Mouse (Mus musculus) midbrain, postnatal 0 days (tissue): ENCODE data around the gene Arhgef3. TPM values are rescaled to one million over a fixed set of nuclear protein-coding genes. Genes with fewer than 3 reads are reported as not detected.

Experiments used
- ATAC-seq: fragments of 200-750 bp; cut with Nextera tagmentation; 2 replicates; pipeline ENCODE4 v1.8.0; 2017; ENCODE audit warnings: moderate number of reproducible peaks, mild to moderate bottlenecking, moderate TSS enrichment, moderate library complexity; ENCODE audit not compliant: low FRiP score
- DNase-seq: peaks from one replicate; pipeline ENCODE4 v3.0.0-alpha.2; 2015; ENCODE audit warnings: low spot score
- H3K27ac ChIP-seq: fragments of 300-500 bp; sonication (generic); 2 replicates; pipeline ENCODE4 v1.5.1; 2014; ENCODE audit warnings: low read depth, mild to moderate bottlenecking, low read length, mixed read lengths
- H3K27me3 ChIP-seq: fragments of 300-500 bp; sonication (generic); 2 replicates; pipeline ENCODE4 v1.6.1; 2014; ENCODE audit warnings: low read length, control low read depth, mixed read lengths; ENCODE audit not compliant: insufficient read depth
- H3K36me3 ChIP-seq: fragments of 300-500 bp; sonication (generic); 2 replicates; pipeline ENCODE4 v1.6.1; 2014; ENCODE audit warnings: low read length, control low read depth, mixed read lengths; ENCODE audit not compliant: insufficient read depth
- H3K4me1 ChIP-seq: fragments of 300-500 bp; sonication (generic); 2 replicates; pipeline ENCODE4 v1.6.1; 2014; ENCODE audit warnings: mild to moderate bottlenecking, control low read depth, antibody characterized with exemption, low read length, mixed read lengths; ENCODE audit not compliant: insufficient read depth
- H3K4me2 ChIP-seq: fragments of 300-500 bp; sonication (generic); 2 replicates; pipeline ENCODE4 v1.6.1; 2014; ENCODE audit warnings: low read depth, mild to moderate bottlenecking, low read length, mixed read lengths; ENCODE audit not compliant: poor library complexity, severe bottlenecking
- H3K4me3 ChIP-seq: fragments of 300-500 bp; sonication (generic); 2 replicates; pipeline ENCODE4 v1.5.1; 2014; ENCODE audit warnings: low read depth, mild to moderate bottlenecking, low read length, moderate library complexity
- H3K9ac ChIP-seq: fragments of 300-500 bp; sonication (generic); replicated peaks from 2 replicates; pipeline ENCODE4 v1.6.1; 2014; ENCODE audit warnings: mild to moderate bottlenecking, low read length, moderate library complexity, mixed read lengths; ENCODE audit not compliant: poor library complexity, severe bottlenecking
- H3K9me3 ChIP-seq: fragments of 300-500 bp; sonication (generic); 2 replicates; pipeline ENCODE4 v1.6.1; 2016; ENCODE audit warnings: low read length, control low read depth
- CTCF ChIP-seq: IDR thresholded peaks from 2 replicates; pipeline ENCODE4 v1.5.1; 2016; ENCODE audit warnings: antibody characterized with exemption, mild to moderate bottlenecking
- WGBS: fragments of 180-500 bp; shearing (Covaris S2); extraction: QIAGEN DNeasy Blood & Tissue Kit; methylation state at CpG from one replicate; pipeline ENCODE4 v1.1.7; 2014; 5-methylcytosine and 5-hydroxymethylcytosine counted together
- polyA plus RNA-seq: library from polyadenylated mRNA; unstranded; fragments of >200 nt; fragmentation: Nextera tagmentation; extraction: Ambion mirVana; gene quantifications from 2 replicates; pipeline ENCODE4 v1.2.1, GENCODE M21; 2015
- total RNA-seq: library from RNA; depleted of rRNA; stranded (reverse); fragments of >200 nt; gene quantifications from 2 replicates; pipeline ENCODE4 v1.2.3, GENCODE M21; 2014

The Arhgef3 gene
- total and polyA plus RNA-seq, 2 experiments from 2014 or later: 13.3 to 17.0 TPM

GRCm38 (mm10) chr14:27174831-27175301, 60.2 kb downstream of the Arhgef3 start:
- ATAC-seq: no peak
- Histone ChIP-seq H3K4me1 (no peaks in the 10 kb centered on the region), H3K27ac (no peak overlapping the region), H3K36me3 (no peaks in the 10 kb centered on the region), H3K27me3 (no peaks in the 10 kb centered on the region), H3K4me2 (no peak overlapping the region), H3K9me3 (no peaks in the 10 kb centered on the region), H3K4me3 (no peak overlapping the region), H3K9ac (no peak overlapping the region)
- 44% methylated on average over 12 of the region's 12 CpGs for WGBS
- DNase-seq: no peak
- TF ChIP-seq CTCF: no peak

GRCm38 (mm10) chr14:27175343-27175742, 60.6 kb downstream of the Arhgef3 start:
- Histone ChIP-seq H3K27me3 (no peaks in the 10 kb centered on the region), H3K27ac (no peak overlapping the region), H3K9me3 (no peaks in the 10 kb centered on the region), H3K36me3 (no peaks in the 10 kb centered on the region), H3K9ac (no peak overlapping the region), H3K4me3 (no peak overlapping the region), H3K4me2 (no peak overlapping the region), H3K4me1 (no peaks in the 10 kb centered on the region)
- DNase-seq (no peak), ATAC-seq (no peak)
- no peak for TF ChIP-seq CTCF
- 70% methylated on average over 11 of the region's 11 CpGs for WGBS

- Histone ChIP-seq H3K27ac (no peak overlapping the region), H3K9ac (no peak overlapping the region), H3K36me3 (no peaks in the 10 kb centered on the region), H3K9me3 (no peaks in the 10 kb centered on the region), H3K27me3 (no peaks in the 10 kb centered on the region), H3K4me2 (no peak overlapping the region), H3K4me3 (no peak overlapping the region), H3K4me1 (no peaks in the 10 kb centered on the region)
- DNase-seq (no peak), ATAC-seq (no peak)
- WGBS: 83% methylated on average over 8 of the region's 8 CpGs
- TF ChIP-seq CTCF: no peak
These were observed 63.3 kb downstream of the Arhgef3 start for GRCm38 (mm10) chr14:27177800-27178559.

- ATAC-seq: 0 out of 2 replicates have a peak, but pooled peaks have one; percentile 31
These were observed 63.8 kb downstream of the Arhgef3 start for GRCm38 (mm10) chr14:27178560-27178920.

GRCm38 (mm10) chr14:27179771-27180170, 65.1 kb downstream of the Arhgef3 start:
- DNase-seq (no peak), ATAC-seq (no peak)
- Histone ChIP-seq H3K4me1 (no peaks in the 10 kb centered on the region), H3K36me3 (no peaks in the 10 kb centered on the region), H3K27ac (no peak overlapping the region), H3K9me3 (no peaks in the 10 kb centered on the region), H3K9ac (no peak overlapping the region), H3K4me3 (no peak overlapping the region), H3K4me2 (no peak overlapping the region), H3K27me3 (no peaks in the 10 kb centered on the region)
- 91% methylated on average over 7 of the region's 7 CpGs for WGBS
- no peak for TF ChIP-seq CTCF

More at GRCm38 (mm10) chr14:27178560-27178920, 63.8 kb downstream of the Arhgef3 start:
- Histone ChIP-seq H3K4me2 (no peak overlapping the region), H3K4me3 (no peak overlapping the region), H3K9ac (no peak overlapping the region), H3K27ac (no peak overlapping the region), H3K27me3 (no peaks in the 10 kb centered on the region), H3K4me1 (no peaks in the 10 kb centered on the region), H3K36me3 (no peaks in the 10 kb centered on the region), H3K9me3 (no peaks in the 10 kb centered on the region)
- DNase-seq: peak; percentile 75
- no peak for TF ChIP-seq CTCF
- WGBS: 66% methylated on average over 8 of the region's 8 CpGs

- Histone ChIP-seq H3K4me3 (no peak overlapping the region), H3K9ac (no peak overlapping the region), H3K4me2 (no peak overlapping the region), H3K4me1 (no peaks in the 10 kb centered on the region), H3K27me3 (no peaks in the 10 kb centered on the region), H3K9me3 (no peaks in the 10 kb centered on the region), H3K36me3 (no peaks in the 10 kb centered on the region), H3K27ac (no peak overlapping the region)
- DNase-seq (no peak), ATAC-seq (no peak)
- no peak for TF ChIP-seq CTCF
- 76% methylated on average over 11 of the region's 11 CpGs for WGBS
These were observed 67.4 kb downstream of the Arhgef3 start for GRCm38 (mm10) chr14:27182059-27182458.
